Comparison of ENCODE assay signal across 8 mouse cellular contexts in the genomic region with DNA sequence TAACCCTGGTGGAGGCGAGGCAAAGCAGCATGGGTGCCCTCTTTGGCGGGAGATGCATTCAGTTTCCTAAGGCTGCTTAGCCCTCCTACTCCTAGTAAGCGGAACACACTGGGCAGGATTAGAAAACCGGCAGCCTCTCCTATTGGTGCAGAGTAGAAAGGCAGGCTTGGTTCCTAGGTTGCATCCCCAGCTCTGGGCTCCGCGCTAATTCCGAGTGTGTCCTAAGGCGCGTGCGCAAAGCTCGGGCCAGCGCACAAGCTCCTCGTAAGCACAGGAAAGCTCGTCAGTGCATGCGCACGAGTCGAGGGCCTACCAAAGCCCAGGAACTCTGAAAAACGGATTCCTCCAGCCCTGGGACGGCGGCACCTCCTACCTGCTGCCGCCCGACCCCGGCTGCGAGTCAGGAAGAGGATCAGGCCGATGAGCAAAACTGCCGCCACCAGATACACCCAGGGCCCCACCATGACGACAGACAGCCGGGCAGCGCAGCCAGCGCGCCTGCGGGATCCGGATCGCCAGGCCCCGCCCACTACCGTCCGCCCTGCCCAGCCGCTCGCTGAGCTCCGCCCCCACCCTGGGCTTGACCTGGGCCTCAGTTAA. TPM values are rescaled to one million over a fixed set of nuclear protein-coding genes. Genes with fewer than 3 reads are reported as not detected.
DNase-seq lines count a peak whose midpoint lies in the region; ATAC-seq lines count a peak whose summit lies in the region.

A gene (minus strand): TSS at position 558 of the 600 bp plus-strand sequence.

- peak; percentile 95 to 99 for DNase-seq in adrenal gland, adult (ENCODE audit: inconsistent age in 2 of 2, low spot score in 1 of 2)
- DNase-seq in embryo, embryonic 10.5 days (ENCODE audit: low spot score): peak; percentile 97
- DNase-seq in gastrocnemius, postnatal 14 days: peak; percentile 93
- peak; percentile 93 to 94 for DNase-seq in left cerebral cortex, postnatal 10 days (ENCODE audit: extremely low spot score in 1 of 2, low spot score in 2 of 2)
- peak; percentile 95 for DNase-seq in right cerebral cortex, postnatal 25 days
- peak; percentile 89 to 90 for DNase-seq in urinary bladder, postnatal 4 days (ENCODE audit: low spot score in 2 of 2)

- intact Hi-C loops in gastrocnemius, postnatal 14 days (cut with DNase I; ENCODE audit: low total_unique reads): no loop called here
- intact Hi-C loops in left cerebral cortex, postnatal 10 days (cut with DNase I): loop anchor here (10.0 kb wide), 1 partner anchor 99 kb away; a partner anchor contains a TSS

- ATAC-seq in inflammation-experienced regulatory T-cells, adult 6 months: peak; percentile 80
- ATAC-seq in megakaryocyte-erythroid progenitor cell, adult 5-6 weeks (replicated peaks; ENCODE audit: low FRiP score, low TSS enrichment, poor library complexity, severe bottlenecking): peak; percentile 81

RNA-seq across cellular contexts. Expression of the gene that starts here (rescaled TPM):
- total RNA-seq in gastrocnemius, postnatal 14 days (2021): 10 to 100 TPM; 70.0 to 74.8 TPM
- polyA plus RNA-seq in inflammation-experienced regulatory T-cells, adult 6 months (2017; shearing (Covaris generic)): 100 to 1,000 TPM in 2 of 3 experiments, 10 to 100 TPM in 1; 95.3 to 135 (median 134) TPM
- total RNA-seq in left cerebral cortex, postnatal 10 days (2021): 10 to 100 TPM; 59.7 to 72.2 TPM
- 103 and 130 TPM in 2 replicates for total RNA-seq in megakaryocyte-erythroid progenitor cell, adult 5-6 weeks (2014; fragmentation: Nextera tagmentation)
- total RNA-seq in megakaryocyte-erythroid progenitor cell, adult 5-6 weeks (2017): 63.3 and 66.2 TPM in 2 replicates

Comparison
In these comparisons a context has a peak if more than half of its experiments do, and no peak if none do; other contexts are left out.
1. Peak in every context shown above with its lines: DNase-seq and ATAC-seq.